Mouse (Mus musculus): ENCODE data around the gene Tmem106c. TPM values are rescaled to one million over a fixed set of nuclear protein-coding genes. Genes with fewer than 3 reads are reported as not detected.

The Tmem106c gene
- polyA plus RNA-seq, 1 experiment from 2014 or later: 118 TPM

GRCm38 (mm10) chr15:97970299-97970698, 6.3 kb downstream of the Tmem106c start:
- H3K27me3 ChIP-seq: no peaks in the 10 kb centered on the region
- no peak for TF ChIP-seq CTCF (IDR thresholded peaks at IDR 0.05)
- ATAC-seq (no peak), DNase-seq (ENCODE audit: low read depth, low spot score) (no peak)
- ChIA-PET POLR2A (interaction anchor here (0.6 to 0.7 kb wide), 2 partner anchors 20 to 203 kb away, joined by 3 to 4 read pairs; no protein-coding TSS in a partner anchor), CTCF (interaction anchor here (1.1 kb wide), 1 partner anchor 25 kb away, joined by 3 read pairs; no protein-coding TSS in a partner anchor)
- in situ Hi-C loops (cut with MboI; ENCODE audit: low pct_unique_long_range_greater_than_20kb): loop anchor here (5.0 kb wide), 1 partner anchor 182 kb away; no protein-coding TSS in a partner anchor

DNA sequence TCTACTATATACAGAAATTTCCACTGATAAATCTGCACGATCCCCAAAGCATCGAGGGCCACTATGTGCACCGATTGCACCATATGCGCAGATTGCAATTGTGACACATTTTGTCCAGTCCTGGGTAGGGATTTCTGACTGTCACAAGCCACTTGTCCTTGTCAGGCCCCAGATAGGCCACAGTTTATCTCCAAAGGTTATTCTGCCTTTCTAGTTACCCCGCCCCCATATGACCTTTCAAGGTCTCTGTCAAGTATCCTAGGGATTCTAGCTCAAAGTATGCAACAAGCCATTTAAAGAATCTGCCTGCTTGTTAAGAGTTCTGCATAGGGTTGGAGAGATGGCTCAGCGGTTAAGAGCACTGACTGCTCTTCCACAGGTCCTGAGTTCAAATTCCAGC, 8.6 kb downstream of the Tmem106c start:
- POLR2A ChIA-PET: no interaction called here
- TF ChIP-seq CTCF (IDR thresholded peaks at IDR 0.05): no peak
- ATAC-seq (no peak), DNase-seq (ENCODE audit: low read depth, low spot score) (no peak)
- in situ Hi-C loops (cut with MboI; ENCODE audit: low pct_unique_long_range_greater_than_20kb): loop anchor here (5.0 kb wide), 1 partner anchor 180 kb away; no protein-coding TSS in a partner anchor
- no peaks in the 10 kb centered on the region for H3K27me3 ChIP-seq
- CTCF ChIA-PET: no interaction called here

GRCm38 (mm10) chr15:97973248-97974005, 9.4 kb downstream of the Tmem106c start:
- no peak for ATAC-seq
- in situ Hi-C loops (cut with MboI; ENCODE audit: low pct_unique_long_range_greater_than_20kb): loop anchor here (5.0 kb wide), 1 partner anchor 179 kb away; no protein-coding TSS in a partner anchor
- no peak for TF ChIP-seq CTCF (IDR thresholded peaks at IDR 0.05)
- no peaks in the 10 kb centered on the region for H3K27me3 ChIP-seq
- ChIA-PET CTCF (no interaction called here), POLR2A (no interaction called here)
- no peak for DNase-seq (ENCODE audit: low read depth, low spot score)

- TF ChIP-seq CTCF (IDR thresholded peaks at IDR 0.05): no peak
- no peak for DNase-seq (ENCODE audit: low read depth, low spot score)
- no peak for ATAC-seq
- in situ Hi-C loops (cut with MboI; ENCODE audit: low pct_unique_long_range_greater_than_20kb): no loop called here
- H3K27me3 ChIP-seq: no peaks in the 10 kb centered on the region
- ChIA-PET CTCF (interaction anchor here (0.7 to 1.9 kb wide), 3 partner anchors 8 to 18 kb away, joined by 3 to 5 read pairs (median 3); partner anchors contain the start of gene Tmem106c), POLR2A (interaction anchor here (0.5 kb wide), 1 partner anchor 60 kb away, joined by 3 read pairs; no protein-coding TSS in a partner anchor)
Observed at GRCm38 (mm10) chr15:97981560-97981959, 17.6 kb downstream of the Tmem106c start.

- DNase-seq (ENCODE audit: low read depth, low spot score) (no peak), ATAC-seq (no peak)
- no peaks in the 10 kb centered on the region for H3K27me3 ChIP-seq
- POLR2A ChIA-PET: interaction anchor here (0.7 kb wide), 1 partner anchor 93 kb away, joined by 3 read pairs; no protein-coding TSS in a partner anchor
- no peak for TF ChIP-seq CTCF (IDR thresholded peaks at IDR 0.05)
- in situ Hi-C loops (cut with MboI; ENCODE audit: low pct_unique_long_range_greater_than_20kb): no loop called here
- CTCF ChIA-PET: interaction anchor here (1.3 kb wide), 1 partner anchor 9 kb away, joined by 3 read pairs; no protein-coding TSS in a partner anchor
Observed at GRCm38 (mm10) chr15:97989544-97989943, 25.5 kb downstream of the Tmem106c start.

DNA sequence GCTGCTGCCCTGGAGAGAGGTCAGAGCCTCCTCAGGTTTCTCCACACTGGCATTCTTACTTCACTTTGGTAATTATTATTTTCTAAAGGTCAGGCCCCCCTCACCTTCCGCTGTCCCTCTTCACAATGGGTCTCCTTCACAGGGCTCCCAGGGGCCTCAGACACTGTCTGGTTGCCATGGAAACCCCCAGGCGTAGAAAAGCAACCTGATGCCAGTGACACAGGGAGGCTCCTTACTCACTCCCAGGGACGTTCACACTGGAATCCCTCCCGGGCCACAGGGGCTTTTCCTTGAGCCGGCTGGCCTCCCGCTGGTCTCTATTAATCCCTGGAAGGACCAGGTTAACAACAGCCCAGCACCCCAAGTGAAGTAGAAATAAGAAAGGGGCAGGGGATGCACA, 26.1 kb downstream of the Tmem106c start:
- ChIA-PET CTCF (interaction anchor here (1.3 kb wide), 1 partner anchor 9 kb away, joined by 3 read pairs; no protein-coding TSS in a partner anchor), POLR2A (interaction anchor here (0.6 kb wide), 1 partner anchor 20 kb away, joined by 3 read pairs; no protein-coding TSS in a partner anchor)
- TF ChIP-seq CTCF (IDR thresholded peaks at IDR 0.05): no peak
- no peak for ATAC-seq
- in situ Hi-C loops (cut with MboI; ENCODE audit: low pct_unique_long_range_greater_than_20kb): no loop called here
- no peaks in the 10 kb centered on the region for H3K27me3 ChIP-seq
- DNase-seq (ENCODE audit: low read depth, low spot score): peak; percentile 85

- no peak for DNase-seq (ENCODE audit: low read depth, low spot score)
- no peaks in the 10 kb centered on the region for H3K27me3 ChIP-seq
- POLR2A ChIA-PET: no interaction called here
- in situ Hi-C loops (cut with MboI; ENCODE audit: low pct_unique_long_range_greater_than_20kb): no loop called here
- ATAC-seq: no peak
- CTCF ChIA-PET: interaction anchor here (1.3 kb wide), 1 partner anchor 10 kb away, joined by 3 read pairs; no protein-coding TSS in a partner anchor
- TF ChIP-seq CTCF (IDR thresholded peaks at IDR 0.05): no peak
Observed at GRCm38 (mm10) chr15:97990721-97991120, 26.7 kb downstream of the Tmem106c start.

DNA sequence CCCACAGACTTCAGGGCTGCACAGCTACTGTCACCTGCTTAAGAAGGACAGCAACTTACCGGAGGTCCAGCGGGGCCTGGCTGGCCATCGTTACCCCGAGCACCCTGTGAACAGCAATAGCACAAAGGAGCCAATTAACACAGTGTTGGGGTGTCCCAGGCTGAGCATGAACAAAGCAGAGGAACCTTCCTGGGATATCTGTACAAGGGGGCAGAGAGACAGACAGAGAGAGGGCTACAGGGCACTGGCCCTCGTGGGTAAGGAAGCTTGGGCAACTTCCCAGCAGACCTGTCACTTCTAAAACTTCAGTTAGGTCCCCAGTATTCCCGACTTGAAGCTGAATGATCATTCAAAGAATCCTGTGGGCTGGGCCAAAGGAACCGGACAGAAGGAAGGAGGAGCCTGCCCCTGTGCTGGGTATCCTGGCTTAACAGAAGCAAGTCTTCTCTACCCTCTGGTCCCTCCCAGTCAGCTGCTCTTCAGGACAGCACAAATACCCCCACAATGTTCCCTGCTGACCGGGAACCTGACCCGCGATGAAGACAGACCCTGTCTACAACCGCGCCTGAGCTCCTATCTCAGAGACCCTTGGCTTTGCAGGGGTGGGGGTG, 27.4 kb downstream of the Tmem106c start:
- POLR2A ChIA-PET: no interaction called here
- H3K27me3 ChIP-seq: no peaks in the 10 kb centered on the region
- ATAC-seq (no peak), DNase-seq (ENCODE audit: low read depth, low spot score) (no peak)
- CTCF ChIA-PET: interaction anchor here (1.7 kb wide), 1 partner anchor 28 kb away, joined by 4 read pairs; the partner anchor contains the start of gene Tmem106c
- in situ Hi-C loops (cut with MboI; ENCODE audit: low pct_unique_long_range_greater_than_20kb): no loop called here
- no peak for TF ChIP-seq CTCF (IDR thresholded peaks at IDR 0.05)

DNA sequence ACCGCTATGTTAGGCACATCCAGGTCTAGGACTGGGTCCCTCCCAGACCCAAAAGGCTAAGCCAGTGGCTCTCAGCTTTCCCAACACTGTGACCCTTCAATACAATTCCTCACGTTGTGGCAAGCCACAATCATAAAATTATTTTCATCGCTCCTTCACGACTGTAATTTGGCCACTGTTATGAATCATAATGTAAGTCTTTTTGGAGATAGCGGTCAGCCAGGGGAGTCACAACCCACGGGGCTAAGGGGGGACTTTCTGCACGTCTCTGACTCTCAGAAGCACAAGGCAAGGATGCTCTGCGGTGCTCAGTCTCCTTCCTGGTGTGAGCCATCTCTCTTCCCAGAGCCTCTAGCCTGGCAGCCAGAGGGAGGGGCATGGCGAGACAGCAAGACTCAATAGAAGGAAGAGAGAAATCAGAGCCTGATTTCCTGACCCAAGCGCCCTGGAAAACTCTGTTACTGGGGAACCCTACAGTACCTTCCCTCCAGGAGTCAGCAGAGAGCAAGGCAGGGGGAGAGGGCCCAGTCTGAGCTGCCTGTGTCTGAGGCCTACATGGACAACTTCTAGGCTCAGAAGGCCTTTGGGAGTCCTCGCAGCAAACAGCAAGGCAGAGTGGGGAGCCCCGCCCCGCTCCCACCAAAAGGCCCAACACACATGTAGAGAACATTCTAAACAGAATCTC, 28.2 kb downstream of the Tmem106c start:
- POLR2A ChIA-PET: no interaction called here
- ATAC-seq: no peak
- no peak for DNase-seq (ENCODE audit: low read depth, low spot score)
- H3K27me3 ChIP-seq: no peaks in the 10 kb centered on the region
- in situ Hi-C loops (cut with MboI; ENCODE audit: low pct_unique_long_range_greater_than_20kb): no loop called here
- CTCF ChIA-PET: interaction anchor here (1.7 kb wide), 1 partner anchor 28 kb away, joined by 4 read pairs; the partner anchor contains the start of gene Tmem106c
- TF ChIP-seq CTCF (IDR thresholded peaks at IDR 0.05): no peak

GRCm38 (mm10) chr15:97992712-97993286, 28.8 kb downstream of the Tmem106c start:
- in situ Hi-C loops (cut with MboI; ENCODE audit: low pct_unique_long_range_greater_than_20kb): no loop called here
- ChIA-PET POLR2A (no interaction called here), CTCF (interaction anchor here (1.7 kb wide), 1 partner anchor 29 kb away, joined by 4 read pairs; the partner anchor contains the start of gene Tmem106c)
- TF ChIP-seq CTCF (IDR thresholded peaks at IDR 0.05): no peak
- no peaks in the 10 kb centered on the region for H3K27me3 ChIP-seq
- no peak for ATAC-seq
- no peak for DNase-seq (ENCODE audit: low read depth, low spot score)

Measured in Patski (cell line).